Mouse (Mus musculus): ENCODE measurements around the gene Nxpe3. TPM values are rescaled to one million over a fixed set of nuclear protein-coding genes. Genes with fewer than 3 reads are reported as not detected.

Gene Nxpe3
- total and polyA plus RNA-seq, 3 experiments = 2.7 to 4.3 TPM; not detected in 1

DNA sequence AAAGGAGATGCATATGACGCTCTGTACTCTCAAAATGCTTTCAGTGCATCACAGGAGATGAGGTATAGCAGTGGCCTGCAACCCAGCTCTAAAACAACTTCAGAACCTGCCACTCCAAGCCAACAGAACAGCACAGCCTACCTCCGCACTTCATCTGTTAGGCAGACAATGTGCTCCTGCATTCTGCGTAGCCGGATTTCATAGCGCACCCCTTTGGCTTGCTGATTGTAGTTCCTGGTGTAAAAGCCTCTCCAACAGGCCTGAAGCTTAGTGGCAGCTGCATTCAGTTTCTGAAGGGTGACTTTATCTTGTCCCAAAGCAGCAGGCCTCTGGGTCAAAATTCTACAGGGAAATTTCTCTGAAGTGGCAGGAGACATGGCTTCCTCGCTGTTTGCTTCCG, 19.6 kb upstream of the Nxpe3 start:
- Histone ChIP-seq H3K79me2 (ENCODE audit: control insufficient read depth, insufficient read depth, low read length, poor library complexity) (no peaks in the 10 kb centered on the region), H3K36me3 (ENCODE audit: control insufficient read depth in 1 of 2, insufficient read depth in 2 of 2, low read length in 2 of 2) (no peaks in the 10 kb centered on the region)
- TF ChIP-seq TBP (IDR thresholded peaks at IDR 0.05; ENCODE audit: low read depth, low read length) (no peak), SMC3 (IDR thresholded peaks at IDR 0.05; ENCODE audit: low read depth, low read length) (no peak), MXI1 (IDR thresholded peaks at IDR 0.05; ENCODE audit: low read depth, low read length) (no peak), RAD21 (IDR thresholded peaks at IDR 0.05; ENCODE audit: low read depth, low read length) (no peak), POLR2A (IDR thresholded peaks at IDR 0.05; ENCODE audit: control insufficient read depth in 1 of 2, insufficient read depth in 1 of 2, low read depth in 1 of 2, low read length in 2 of 2, poor library complexity in 1 of 2) (no peak), USF2 (IDR thresholded peaks at IDR 0.05; ENCODE audit: borderline replicate concordance in 1 of 2, insufficient read depth in 1 of 2, low read depth in 1 of 2, low read length in 2 of 2) (no peak)

DNA sequence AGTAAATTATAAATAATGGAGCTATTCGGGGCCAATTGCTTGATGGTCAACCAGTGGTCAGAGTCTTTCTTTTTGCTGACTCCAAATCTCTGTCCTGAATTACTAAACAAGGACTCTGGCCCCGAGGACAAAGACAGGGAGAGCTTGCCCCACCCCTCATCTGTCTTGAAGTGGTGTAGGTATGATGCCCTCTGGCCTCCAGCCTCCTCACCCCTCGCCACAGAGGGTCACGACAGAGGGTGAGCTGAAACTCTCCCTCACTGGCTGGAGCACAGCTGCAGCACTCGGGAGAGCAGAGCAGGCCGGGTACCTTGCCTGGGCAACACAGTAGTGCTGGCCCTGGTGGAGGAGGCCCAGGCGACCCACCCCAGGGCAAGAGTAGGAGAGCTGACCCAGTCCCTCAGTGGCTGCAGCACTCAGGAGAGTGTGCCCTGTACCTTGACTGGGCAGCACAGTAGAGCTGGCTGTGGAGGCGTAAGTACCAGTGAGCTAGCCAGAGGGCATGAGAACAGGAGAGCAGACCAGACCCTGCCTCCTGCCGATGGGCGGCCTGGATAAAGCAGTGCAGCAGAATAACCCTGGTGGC, 15.2 kb upstream of the Nxpe3 start:
- Histone ChIP-seq H3K27me3 (ENCODE audit: control insufficient read depth in 1 of 2, insufficient read depth in 2 of 2, low read length in 2 of 2) (no peaks in the 10 kb centered on the region), H3K4me1 (ENCODE audit: control insufficient read depth in 1 of 2, insufficient read depth in 2 of 2, low read length in 2 of 2) (peaks cover 2 to 5% of the 10 kb centered on the region in 2 experiments; a peak in 1 of 4 replicates), H3K9ac (ENCODE audit: control insufficient read depth, low read depth, low read length, poor library complexity, severe bottlenecking) (no peak overlapping the region), H3K4me3 (ENCODE audit: control insufficient read depth in 1 of 2, insufficient read depth in 1 of 2, low read depth in 2 of 2, low read length in 2 of 2) (no peak overlapping the region), H3K27ac (ENCODE audit: control insufficient read depth, low read depth, low read length) (no peak overlapping the region), H3K9me3 (replicated peaks; ENCODE audit: insufficient read depth, low read length) (no peaks in the 10 kb centered on the region), H3K79me2 (ENCODE audit: control insufficient read depth, insufficient read depth, low read length, poor library complexity) (no peaks in the 10 kb centered on the region), H3K36me3 (ENCODE audit: control insufficient read depth in 1 of 2, insufficient read depth in 2 of 2, low read length in 2 of 2) (peaks cover 0 to 6% of the 10 kb centered on the region in 2 experiments; a peak in 2 of 4 replicates)
- no peak for DNase-seq (ENCODE audit: low read depth, low spot score)
- TF ChIP-seq ZKSCAN1 (IDR thresholded peaks at IDR 0.05; ENCODE audit: low read depth, low read length) (no peak), MEF2A (IDR thresholded peaks at IDR 0.05; ENCODE audit: extremely low read depth, insufficient replicate concordance, low read depth, low read length, poor library complexity, severe bottlenecking) (no peak), MAX (IDR thresholded peaks at IDR 0.05; ENCODE audit: low read length) (no peak), KAT2A (conservative IDR thresholded peaks at IDR 0.05; ENCODE audit: low read depth, low read length) (no peak), POLR2AphosphoS2 (IDR thresholded peaks at IDR 0.05; ENCODE audit: low read length) (no peak), CHD1 (IDR thresholded peaks at IDR 0.05; ENCODE audit: low read depth, low read length) (no peak), SIN3A (IDR thresholded peaks at IDR 0.05; ENCODE audit: low read length) (no peak), RCOR1 (IDR thresholded peaks at IDR 0.05; ENCODE audit: low read depth, low read length) (no peak), MYC (IDR thresholded peaks at IDR 0.05; ENCODE audit: low read depth, low read length) (no peak), USF2 (IDR thresholded peaks at IDR 0.05; ENCODE audit: borderline replicate concordance in 1 of 2, insufficient read depth in 1 of 2, low read depth in 1 of 2, low read length in 2 of 2) (no peak), NELFE (IDR thresholded peaks at IDR 0.05; ENCODE audit: low read depth, low read length) (no peak), CTCF (IDR thresholded peaks at IDR 0.05 in 2 of 3, conservative IDR thresholded peaks at IDR 0.05 in 1 of 3; ENCODE audit: control insufficient read depth in 1 of 3, insufficient read depth in 1 of 3, low read depth in 2 of 3, low read length in 3 of 3, poor library complexity in 1 of 3, severe bottlenecking in 1 of 3) (no peak), POLR2A (IDR thresholded peaks at IDR 0.05; ENCODE audit: control insufficient read depth in 1 of 2, insufficient read depth in 1 of 2, low read depth in 1 of 2, low read length in 2 of 2, poor library complexity in 1 of 2) (no peak), BHLHE40 (IDR thresholded peaks at IDR 0.05; ENCODE audit: borderline replicate concordance, low read depth, low read length) (no peak), MAFK (IDR thresholded peaks at IDR 0.05; ENCODE audit: borderline replicate concordance, low read depth, low read length) (no peak), SMC3 (IDR thresholded peaks at IDR 0.05; ENCODE audit: low read depth, low read length) (no peak), MAZ (IDR thresholded peaks at IDR 0.05; ENCODE audit: low read depth, low read length) (no peak), TAL1 (IDR thresholded peaks at IDR 0.05; ENCODE audit: low read length) (no peak), HCFC1 (IDR thresholded peaks at IDR 0.05; ENCODE audit: low read depth, low read length) (no peak)

More for the DNA sequence above, 19.6 kb upstream of the Nxpe3 start:
- Histone ChIP-seq H3K4me3 (ENCODE audit: control insufficient read depth in 1 of 2, insufficient read depth in 1 of 2, low read depth in 2 of 2, low read length in 2 of 2) (no peak overlapping the region), H3K4me1 (ENCODE audit: control insufficient read depth in 1 of 2, insufficient read depth in 2 of 2, low read length in 2 of 2) (no peaks in the 10 kb centered on the region), H3K9me3 (replicated peaks; ENCODE audit: insufficient read depth, low read length) (no peaks in the 10 kb centered on the region), H3K27me3 (ENCODE audit: control insufficient read depth in 1 of 2, insufficient read depth in 2 of 2, low read length in 2 of 2) (no peaks in the 10 kb centered on the region), H3K27ac (ENCODE audit: control insufficient read depth, low read depth, low read length) (no peak overlapping the region), H3K9ac (ENCODE audit: control insufficient read depth, low read depth, low read length, poor library complexity, severe bottlenecking) (no peak overlapping the region)
- no peak for DNase-seq (ENCODE audit: low read depth, low spot score)
